Mouse (Mus musculus) brain, adult 2 months (tissue): ENCODE data around the gene Gm21860.
A peak's percentile ranks its signal among the peaks of the same experiment; 100 is the strongest.
"Not testable (repeated sequence)": the region's sequence is repeated elsewhere in the genome, so short reads cannot be mapped to it uniquely, and the experiment has no call there.

Experiments used
- DNase-seq: peaks from one replicate; pipeline ENCODE4 v3.0.0; 2011; ENCODE audit warnings: low read depth, low spot score

The Gm21860 gene

DNA sequence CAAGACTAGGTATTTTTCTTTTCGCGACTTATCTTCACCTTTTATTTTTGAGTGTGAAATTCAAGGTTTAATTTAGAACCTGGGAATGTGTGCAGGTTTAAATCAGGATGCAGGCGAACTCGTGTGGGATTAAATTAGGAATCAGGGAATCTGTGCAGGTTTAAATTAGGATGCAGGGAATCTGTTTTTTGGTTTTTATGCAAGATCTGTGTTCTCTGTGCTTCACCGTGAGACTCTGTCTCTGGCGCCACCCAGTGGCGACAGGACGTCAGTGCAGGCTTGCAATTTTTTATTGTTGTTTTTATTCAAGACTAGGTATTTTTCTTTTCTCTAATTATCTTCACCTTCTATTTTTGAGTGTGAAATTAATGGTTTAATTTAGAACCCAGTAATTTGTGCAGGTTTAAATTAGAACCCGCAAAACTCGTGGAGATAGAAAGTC is 22.5 kb downstream of the Gm21860 start:
- DNase-seq = peak; percentile 98

DNA sequence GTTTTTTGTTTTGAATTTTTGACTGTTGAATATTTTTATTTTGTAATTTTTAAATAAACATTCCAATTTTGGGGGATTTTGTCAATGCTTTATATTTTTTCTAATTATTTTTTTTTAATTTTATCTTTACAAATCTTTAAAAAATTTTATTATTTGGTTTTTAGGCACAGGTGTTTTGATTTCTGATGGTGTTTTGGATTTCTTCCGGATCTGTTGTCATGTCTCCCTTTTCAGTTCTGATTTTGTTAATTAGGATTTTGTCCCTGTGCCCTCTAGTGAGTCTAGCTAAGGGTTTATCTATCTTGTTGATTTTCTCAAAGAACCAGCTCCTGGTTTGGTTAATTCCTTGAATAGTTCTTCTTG is 23.0 kb downstream of the Gm21860 start:
- DNase-seq = not testable (repeated sequence)

DNA sequence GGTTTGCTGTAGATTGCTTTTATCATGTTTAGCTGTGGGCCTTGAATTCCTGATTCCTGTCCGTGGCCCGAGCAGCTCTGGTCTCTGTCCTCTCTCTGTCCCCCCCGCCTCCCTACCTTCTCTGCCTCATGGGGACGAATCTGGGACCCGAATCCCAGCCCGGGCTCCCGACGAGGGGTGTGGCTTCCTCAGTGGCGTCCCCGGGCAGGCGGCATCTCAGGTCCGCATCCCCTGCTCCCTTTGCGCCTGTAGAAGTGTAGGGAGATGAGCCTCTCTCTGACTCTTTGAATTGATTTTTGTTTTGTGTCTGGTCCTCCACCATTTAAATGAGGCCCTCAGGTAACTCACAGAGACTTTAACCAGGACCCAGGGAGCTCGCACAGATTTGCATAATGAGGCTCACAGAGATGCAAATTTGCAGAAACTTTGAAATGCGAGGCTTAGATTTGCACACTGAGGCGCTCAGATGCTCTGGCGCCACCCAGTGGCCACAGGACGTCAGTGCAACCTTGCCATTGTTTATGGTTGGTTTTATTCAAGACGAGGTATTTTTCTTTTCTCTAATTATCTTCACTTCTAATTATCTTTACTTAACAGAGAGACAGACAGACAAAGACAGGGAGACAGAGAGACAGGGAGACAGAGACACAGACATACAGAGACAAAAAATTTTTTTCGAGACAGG is 23.6 kb downstream of the Gm21860 start:
- DNase-seq = not testable (repeated sequence)

DNA sequence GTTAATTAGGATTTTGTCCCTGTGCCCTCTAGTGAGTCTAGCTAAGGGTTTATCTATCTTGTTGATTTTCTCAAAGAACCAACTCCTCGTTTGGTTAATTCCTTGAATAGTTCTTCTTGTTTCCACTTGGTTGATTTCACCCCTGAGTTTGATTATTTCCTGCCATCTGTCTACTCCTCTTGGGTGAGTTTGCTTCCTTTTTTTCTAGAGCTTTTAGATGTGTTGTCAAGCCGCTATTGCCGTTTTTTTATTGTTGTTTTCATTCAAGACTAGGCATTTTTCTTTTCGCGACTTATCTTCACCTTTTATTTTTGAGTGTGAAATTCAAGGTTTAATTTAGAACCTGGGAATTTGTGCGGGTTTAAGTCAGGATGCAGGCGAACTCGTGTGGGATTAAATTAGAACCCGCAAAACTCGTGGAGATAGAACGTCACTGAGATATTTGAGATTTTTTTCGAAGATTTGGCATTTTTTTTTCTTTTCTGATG is 24.8 kb downstream of the Gm21860 start:
- not testable (repeated sequence) for DNase-seq

DNA sequence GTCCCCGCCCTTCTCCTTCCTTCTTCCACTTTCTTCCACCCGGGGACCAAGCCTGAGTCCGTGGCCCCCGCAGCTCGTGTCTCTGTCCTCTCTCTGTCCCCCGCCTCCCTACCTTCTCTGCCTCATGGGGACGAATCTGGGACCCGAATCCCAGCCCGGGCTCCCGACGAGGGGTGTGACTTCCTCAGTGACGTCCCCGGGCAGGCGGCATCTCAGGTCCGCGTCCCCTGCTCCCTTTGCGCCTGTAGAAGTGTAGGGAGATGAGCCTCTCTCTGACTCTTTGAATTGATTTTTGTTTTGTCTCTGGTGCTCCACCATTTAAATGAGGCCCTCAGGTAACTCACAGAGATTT is 25.7 kb downstream of the Gm21860 start:
- not testable (repeated sequence) for DNase-seq

DNA sequence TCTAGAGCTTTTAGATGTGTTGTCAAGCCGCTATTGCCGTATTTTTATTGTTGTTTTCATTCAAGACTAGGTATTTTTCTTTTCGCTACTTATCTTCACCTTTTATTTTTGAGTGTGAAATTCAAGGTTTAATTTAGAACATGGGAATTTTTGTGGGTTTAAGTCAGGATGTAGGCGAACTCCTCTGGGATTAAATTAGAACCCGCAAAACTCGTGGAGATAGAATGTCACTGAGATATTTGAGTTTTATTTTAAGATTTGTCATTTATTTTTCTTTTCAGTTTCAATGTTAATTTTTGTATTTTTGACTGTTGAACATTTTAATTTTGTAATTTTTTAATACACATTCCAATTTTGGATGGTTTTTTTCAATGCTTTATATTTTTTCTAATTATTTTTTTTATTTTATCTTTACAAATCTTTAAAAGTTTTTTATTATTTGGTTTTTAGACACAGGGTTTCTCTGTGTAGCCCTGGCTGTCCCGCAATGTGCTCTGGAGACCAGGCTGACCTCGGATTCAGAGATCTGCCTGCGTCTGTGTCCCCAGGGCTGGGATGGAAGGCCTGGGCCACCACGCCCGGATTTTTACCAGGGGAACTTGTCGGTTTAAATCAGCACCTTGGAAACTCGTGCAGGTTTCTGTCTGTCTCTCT is 26.2 kb downstream of the Gm21860 start:
- DNase-seq = not testable (repeated sequence)

DNA sequence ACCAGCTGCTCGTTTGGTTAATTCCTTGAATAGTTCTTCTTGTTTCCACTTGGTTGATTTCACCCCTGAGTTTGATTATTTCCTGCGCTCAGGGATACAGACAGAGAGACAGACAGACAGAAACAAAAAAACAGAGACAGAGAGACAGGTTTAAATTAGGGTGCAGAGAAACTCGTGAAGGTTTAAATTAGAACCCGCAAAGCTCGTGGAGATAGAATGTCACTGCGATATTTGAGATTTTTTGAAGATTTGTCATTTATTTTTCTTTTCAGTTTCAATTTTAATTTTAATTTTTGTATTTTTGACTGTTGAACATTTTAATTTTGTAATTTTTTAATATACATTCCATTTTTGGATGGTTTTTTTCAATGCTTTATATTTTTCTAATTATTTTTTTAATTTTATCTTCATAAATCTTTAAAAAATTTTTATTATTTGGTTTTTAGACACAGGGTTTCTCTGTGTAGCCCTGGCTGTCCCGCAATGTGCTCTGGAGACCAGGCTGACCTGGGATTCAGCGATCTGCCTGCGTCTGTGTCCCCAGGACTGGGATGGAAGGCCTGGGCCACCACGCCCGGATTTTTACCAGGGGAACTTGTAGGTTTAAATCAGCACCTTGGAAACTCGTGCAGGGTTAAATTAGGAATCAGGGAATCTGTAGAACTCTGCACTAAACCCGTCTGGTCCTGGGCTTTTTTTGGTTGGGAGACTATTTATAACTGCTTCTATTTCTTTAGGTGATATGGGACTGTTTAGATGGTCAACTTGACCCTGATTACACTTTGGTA is 27.3 kb downstream of the Gm21860 start:
- peak; percentile 27 for DNase-seq

DNA sequence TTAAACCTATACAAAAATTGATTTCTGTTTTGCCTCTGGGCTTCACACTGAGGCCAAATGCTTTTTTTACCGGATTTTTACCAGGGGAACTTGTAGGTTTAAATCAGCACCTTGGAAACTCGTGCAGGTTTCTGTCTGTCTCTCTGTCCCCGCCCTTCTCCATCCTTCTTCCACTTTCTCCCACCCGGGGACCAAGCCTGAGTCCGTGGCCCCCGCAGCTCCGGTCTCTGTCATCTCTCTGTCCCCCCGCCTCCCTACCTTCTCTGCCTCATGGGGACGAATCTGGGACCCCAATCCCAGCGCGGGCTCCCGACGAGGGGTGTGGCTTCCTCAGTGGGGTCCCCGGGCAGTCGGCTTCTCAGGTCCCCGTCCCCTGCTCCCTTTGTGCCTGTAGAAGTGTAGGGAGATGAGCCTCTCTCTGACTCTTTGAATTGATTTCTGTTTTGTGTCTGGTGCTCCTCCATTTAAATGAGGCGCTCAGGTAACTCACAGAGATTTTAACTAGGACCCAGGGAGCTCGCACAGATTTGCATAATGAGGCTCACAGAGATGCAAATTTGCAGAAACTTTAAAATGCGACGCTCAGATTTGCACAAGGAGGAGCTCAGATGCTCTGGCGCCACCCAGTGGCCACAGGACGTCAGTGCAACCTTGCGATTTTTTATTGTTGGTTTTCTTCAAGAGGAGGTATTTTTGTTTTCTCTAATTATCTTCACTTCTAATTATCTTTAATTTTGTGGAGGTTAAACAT is 28.7 kb downstream of the Gm21860 start:
- peak; percentile 88 for DNase-seq

DNA sequence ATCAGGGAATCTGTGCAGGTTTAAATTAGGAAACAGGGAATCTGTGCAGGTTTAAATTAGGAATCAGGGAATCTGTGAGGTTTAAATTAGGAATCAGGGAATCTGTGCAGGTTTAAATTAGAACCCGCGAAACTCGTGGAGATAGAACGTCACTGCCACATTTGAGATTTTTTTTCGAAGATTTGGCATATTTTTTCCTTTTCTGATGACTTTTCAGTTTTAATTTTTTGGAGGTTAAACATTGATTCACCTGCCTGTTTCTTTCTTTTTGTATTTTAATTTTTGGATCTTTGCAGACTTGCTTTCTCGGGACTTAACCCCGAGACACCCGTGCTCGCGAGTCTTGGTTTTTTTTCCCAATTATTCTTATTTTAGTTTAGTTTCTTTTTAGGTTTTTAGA is 29.5 kb downstream of the Gm21860 start:
- not testable (repeated sequence) for DNase-seq

DNA sequence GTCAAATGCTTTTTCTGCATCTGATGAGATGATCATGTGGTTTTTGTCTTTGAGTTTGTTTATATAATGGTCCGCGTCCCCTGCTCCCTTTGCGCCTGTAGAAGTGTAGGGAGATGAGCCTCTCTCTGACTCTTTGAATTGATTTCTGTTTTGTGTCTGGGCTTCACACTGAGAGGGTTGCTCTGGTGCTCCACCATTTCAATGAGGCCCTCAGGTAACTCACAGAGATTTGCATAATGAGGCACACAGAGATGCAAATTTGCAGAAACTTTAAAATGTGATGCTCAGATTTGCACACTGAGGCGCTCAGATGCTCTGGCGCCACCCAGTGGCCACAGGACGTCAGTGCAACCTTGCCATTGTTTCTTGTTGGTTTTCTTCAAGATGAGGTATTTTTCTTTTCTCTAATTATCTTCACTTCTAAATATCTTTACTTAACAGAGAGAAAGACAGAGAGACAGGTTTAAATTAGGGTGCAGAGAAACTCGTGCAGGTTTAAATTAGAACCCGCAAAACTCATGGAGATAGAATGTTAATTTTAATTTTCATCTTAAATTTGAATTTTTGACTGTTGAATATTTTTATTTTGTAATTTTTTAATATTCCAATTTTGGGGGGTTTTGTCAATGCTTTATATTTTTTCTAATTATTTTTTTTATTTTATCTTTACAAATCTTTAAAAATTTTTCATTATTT is 30.5 kb downstream of the Gm21860 start:
- DNase-seq = peak; percentile 18

DNA sequence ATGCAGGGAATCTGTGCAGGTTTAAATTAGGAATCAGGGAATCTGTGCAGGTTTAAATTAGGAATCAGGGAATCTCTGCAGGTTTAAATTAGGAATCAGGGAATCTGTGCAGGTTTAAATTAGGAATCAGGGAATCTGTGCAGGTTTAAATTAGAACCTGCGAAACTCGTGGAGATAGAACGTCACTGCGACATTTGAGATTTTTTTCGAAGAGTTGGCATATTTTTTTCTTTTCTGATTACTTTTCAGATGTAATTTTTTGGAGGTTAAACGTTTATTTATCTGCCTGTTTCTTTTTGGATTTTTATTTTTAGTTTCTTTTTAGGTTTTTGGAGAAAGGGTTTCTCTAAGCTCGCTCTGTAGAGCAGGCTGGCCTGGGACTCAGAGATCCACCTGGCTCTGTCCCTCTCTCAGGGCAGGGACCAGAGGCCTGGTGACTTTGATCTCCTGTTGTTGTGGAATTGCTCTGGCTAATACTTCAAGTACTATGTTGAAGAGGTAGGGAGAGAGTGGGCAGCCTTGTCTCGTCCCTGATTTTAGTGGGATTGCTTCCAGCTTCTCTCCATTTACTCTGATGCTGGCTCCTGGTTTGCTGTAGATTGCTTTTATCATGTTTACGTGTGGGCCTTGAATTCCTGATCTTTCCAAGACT is 31.2 kb downstream of the Gm21860 start:
- not testable (repeated sequence) for DNase-seq

DNA sequence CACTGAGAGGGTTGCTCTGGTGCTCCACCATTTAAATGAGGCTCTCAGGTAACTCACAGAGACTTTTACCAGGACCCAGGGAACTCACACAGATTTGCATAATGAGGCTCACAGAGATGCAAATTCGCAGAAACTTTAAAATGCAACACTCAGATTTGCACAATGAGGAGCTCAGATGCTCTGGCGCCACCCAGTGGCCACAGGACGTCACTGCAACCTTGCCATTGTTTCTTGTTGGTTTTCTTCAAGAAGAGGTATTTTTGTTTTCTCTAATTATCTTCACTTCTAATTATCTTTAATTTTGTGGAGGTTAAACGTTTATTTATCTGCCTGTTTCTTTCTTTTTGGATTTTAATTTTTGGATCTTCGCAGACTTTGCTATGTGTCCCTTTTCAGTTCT is 34.1 kb downstream of the Gm21860 start:
- not testable (repeated sequence) for DNase-seq

DNA sequence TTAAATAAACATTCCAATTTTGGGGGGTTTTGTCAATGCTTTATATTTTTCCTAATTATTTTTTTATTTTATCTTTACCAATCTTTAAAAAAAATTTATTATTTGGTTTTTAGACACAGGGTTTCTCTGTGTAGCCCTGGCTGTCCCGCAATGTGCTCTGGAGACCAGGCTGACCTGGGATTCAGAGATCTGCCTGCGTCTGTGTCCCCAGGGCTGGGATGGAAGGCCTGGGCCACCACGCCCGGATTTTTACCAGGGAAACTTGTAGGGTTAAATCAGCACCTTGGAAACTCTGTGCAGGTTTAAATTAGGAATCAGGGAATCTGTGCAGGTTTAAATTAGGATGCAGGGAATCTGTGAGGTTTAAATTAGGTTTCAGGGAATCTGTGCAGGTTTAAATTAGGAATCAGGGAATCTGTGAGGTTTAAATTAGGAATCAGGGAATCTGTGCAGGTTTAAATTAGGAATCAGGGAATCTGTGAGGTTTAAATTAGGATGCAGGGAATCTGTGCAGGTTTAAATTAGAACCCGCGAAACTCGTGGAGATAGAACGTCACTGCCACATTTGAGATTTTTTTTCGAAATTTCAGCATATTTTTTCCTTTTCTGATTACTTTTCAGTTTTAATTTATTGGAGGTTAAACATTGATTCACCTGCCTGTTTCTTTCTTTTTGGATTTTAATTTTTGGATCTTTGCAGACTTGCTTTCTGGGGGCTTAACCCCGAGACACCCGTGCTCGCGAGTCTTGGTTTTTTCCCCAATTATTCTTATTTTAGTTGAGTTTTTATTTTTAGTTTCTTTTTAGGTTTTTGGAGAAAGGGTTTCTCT is 35.0 kb downstream of the Gm21860 start:
- peak; percentile 68 for DNase-seq

DNA sequence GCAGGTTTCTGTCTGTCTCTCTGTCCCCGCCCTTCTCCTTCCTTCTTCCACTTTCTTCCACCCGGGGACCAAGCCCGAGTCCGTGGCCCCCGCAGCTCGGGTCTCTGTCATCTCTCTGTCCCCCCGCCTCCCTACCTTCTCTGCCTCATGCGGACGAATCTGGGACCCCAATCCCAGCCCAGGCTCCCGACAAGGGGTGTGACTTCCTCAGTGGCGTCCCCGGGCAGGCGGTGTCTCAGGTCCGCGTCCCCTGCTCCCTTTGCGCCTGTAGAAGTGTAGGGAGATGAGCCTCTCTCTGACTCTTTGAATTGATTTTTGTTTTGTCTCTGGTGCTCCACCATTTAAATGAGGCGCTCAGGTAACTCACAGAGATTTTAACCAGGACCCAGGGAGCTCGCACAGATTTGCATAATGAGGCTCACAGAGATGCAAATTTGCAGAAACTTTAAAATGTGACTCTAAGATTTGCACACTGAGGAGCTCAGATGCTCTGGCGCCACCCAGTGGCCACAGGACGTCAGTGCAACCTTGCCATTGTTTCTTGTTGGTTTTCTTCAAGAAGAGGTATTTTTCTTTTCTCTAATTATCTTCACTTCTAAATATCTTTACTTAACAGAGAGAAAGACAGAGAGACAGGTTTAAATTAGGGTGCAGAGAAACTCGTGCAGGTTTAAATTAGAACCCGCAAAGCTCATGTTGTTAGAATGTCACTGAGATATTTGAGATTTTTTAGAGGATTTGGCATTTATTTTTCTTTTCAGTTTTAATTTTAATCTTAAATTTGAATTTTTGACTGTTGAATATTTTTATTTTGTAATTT is 35.8 kb downstream of the Gm21860 start:
- peak; percentile 36 for DNase-seq

DNA sequence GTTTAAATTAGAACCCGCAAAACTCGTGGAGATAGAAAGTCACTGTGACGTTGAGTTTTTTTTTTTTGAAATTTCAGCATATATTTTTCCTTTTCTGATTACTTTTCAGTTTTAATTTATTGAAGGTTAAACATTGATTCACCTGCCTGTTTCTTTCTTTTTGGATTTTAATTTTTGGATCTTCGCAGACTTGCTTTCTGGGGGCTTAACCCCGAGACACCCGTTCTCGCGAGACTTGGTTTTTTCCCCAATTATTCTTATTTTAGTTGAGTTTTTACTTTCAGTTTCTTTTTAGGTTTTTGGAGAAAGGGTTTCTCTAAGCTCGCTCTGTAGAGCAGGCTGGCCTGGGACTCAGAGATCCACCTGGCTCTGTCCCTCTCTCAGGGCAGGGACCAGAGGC is 36.6 kb downstream of the Gm21860 start:
- not testable (repeated sequence) for DNase-seq

DNA sequence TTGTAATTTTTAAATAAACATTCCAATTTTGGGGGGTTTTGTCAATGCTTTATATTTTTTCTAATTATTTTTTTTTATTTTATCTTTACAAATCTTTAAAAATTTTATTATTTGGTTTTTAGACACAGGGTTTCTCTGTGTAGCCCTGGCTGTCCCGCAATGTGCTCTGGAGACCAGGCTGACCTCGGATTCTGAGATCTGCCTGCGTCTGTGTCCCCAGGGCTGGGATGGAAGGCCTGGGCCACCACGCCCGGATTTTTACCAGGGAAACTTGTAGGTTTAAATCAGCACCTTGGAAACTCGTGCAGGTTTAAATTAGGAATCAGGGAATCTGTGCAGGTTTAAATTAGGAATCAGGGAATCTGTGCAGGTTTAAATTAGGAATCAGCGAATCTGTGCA is 37.1 kb downstream of the Gm21860 start:
- not testable (repeated sequence) for DNase-seq
